Mouse (Mus musculus) regulatory T cell (primary cell): Measurements from ENCODE around the gene Pomp.
"Not testable (repeated sequence)": the region's sequence is repeated elsewhere in the genome, so short reads cannot be mapped to it uniquely, and the experiment has no call there.

Experiments
- in situ Hi-C: fragments of 300-600 bp; cut with MboI, MseI; formaldehyde crosslinking; loops from one replicate; pipeline ENCODE4 v1.15.1; 2025; ENCODE audit warnings: high pct_unique_total_duplicates

The Pomp gene

GRCm38 (mm10) chr5:147850194-147850593, 10.1 kb upstream of the Pomp start:
- in situ Hi-C loops: loop anchor here (25.0 kb wide), 2 partner anchors 1063 to 1638 kb away; partner anchors contain the start of genes Rnf6 and Usp12

- in situ Hi-C loops: loop anchor here (10.0 to 25.0 kb wide), 3 partner anchors 505 to 1648 kb away; partner anchors contain the start of genes Rnf6 and Usp12
These were observed 199 bp upstream of the Pomp start for GRCm38 (mm10) chr5:147860076-147860448.

- in situ Hi-C loops: loop anchor here (10.0 to 25.0 kb wide), 3 partner anchors 514 to 1656 kb away; partner anchors contain the start of genes Rnf6 and Usp12
These were observed 8.4 kb downstream of the Pomp start for GRCm38 (mm10) chr5:147868674-147869073.

- in situ Hi-C loops: loop anchor here (10.0 to 25.0 kb wide), 3 partner anchors 515 to 1657 kb away; partner anchors contain the start of genes Rnf6 and Usp12
These were observed 9.3 kb downstream of the Pomp start for GRCm38 (mm10) chr5:147869568-147869967.

- in situ Hi-C loops: loop anchor here (25.0 kb wide), 2 partner anchors 1083 to 1658 kb away; partner anchors contain the start of genes Rnf6 and Usp12
These were observed 10.0 kb downstream of the Pomp start for GRCm38 (mm10) chr5:147870296-147870695.

GRCm38 (mm10) chr5:147871091-147871820, 11.0 kb downstream of the Pomp start:
- in situ Hi-C loops: loop anchor here (25.0 kb wide), 2 partner anchors 1084 to 1659 kb away; partner anchors contain the start of genes Rnf6 and Usp12

GRCm38 (mm10) chr5:147874491-147875065, 14.3 kb downstream of the Pomp start:
- in situ Hi-C loops: loop anchor here (25.0 kb wide), 2 partner anchors 1087 to 1662 kb away; partner anchors contain the start of genes Rnf6 and Usp12

- in situ Hi-C loops: no loop called here
These were observed 14.9 kb downstream of the Pomp start for GRCm38 (mm10) chr5:147875210-147875609.

- in situ Hi-C loops: no loop called here
These were observed 17.3 kb downstream of the Pomp start for GRCm38 (mm10) chr5:147877520-147877919.

- in situ Hi-C loops: no loop called here
These were observed 19.9 kb downstream of the Pomp start for GRCm38 (mm10) chr5:147879971-147880682.

GRCm38 (mm10) chr5:147883581-147883980, 23.3 kb downstream of the Pomp start:
- in situ Hi-C loops: no loop called here

- in situ Hi-C loops: no loop called here
These were observed 28.3 kb downstream of the Pomp start for GRCm38 (mm10) chr5:147888313-147889297.

GRCm38 (mm10) chr5:147892735-147893134, 32.5 kb downstream of the Pomp start:
- in situ Hi-C loops: no loop called here

GRCm38 (mm10) chr5:147893143-147893542, 32.9 kb downstream of the Pomp start:
- in situ Hi-C loops: no loop called here

- in situ Hi-C loops: no loop called here
These were observed 33.6 kb downstream of the Pomp start for GRCm38 (mm10) chr5:147893766-147894454.

GRCm38 (mm10) chr5:147894455-147895076, 34.3 kb downstream of the Pomp start, which contains the start of gene Slc46a3:
Slc46a3 (minus strand) TSS chr5:147894815.
- in situ Hi-C loops: no loop called here

GRCm38 (mm10) chr5:147895436-147896198, 35.4 kb downstream of the Pomp start:
- in situ Hi-C loops: no loop called here

GRCm38 (mm10) chr5:147896501-147896900, 36.2 kb downstream of the Pomp start:
- in situ Hi-C loops: not testable (repeated sequence)

GRCm38 (mm10) chr5:147898254-147898653, 38.0 kb downstream of the Pomp start:
- in situ Hi-C loops: no loop called here
